Mouse (Mus musculus) C2C12 (cell line): ENCODE measurements around the gene Stk33.

Experiments
- CTCF ChIP-seq: IDR thresholded peaks from one replicate; pipeline ENCODE4 v1.5.1; 2011; ENCODE audit not compliant: control insufficient read depth, insufficient read depth, insufficient read length
- MAX ChIP-seq: IDR thresholded peaks from one replicate; pipeline ENCODE4 v1.6.1; 2011; ENCODE audit warnings: mild to moderate bottlenecking, control low read depth
- MYOD1 ChIP-seq: IDR thresholded peaks from one replicate; pipeline ENCODE4 v1.6.1; 2011; ENCODE audit warnings: low read depth; ENCODE audit not compliant: control insufficient read depth, insufficient read length
- MYOG ChIP-seq: IDR thresholded peaks from one replicate; pipeline ENCODE4 v1.6.1; 2011; ENCODE audit not compliant: control insufficient read depth, insufficient read length; ENCODE audit errors: extremely low read depth
- USF1 ChIP-seq: IDR thresholded peaks from one replicate; pipeline ENCODE4 v1.6.1; 2011; ENCODE audit warnings: low read depth, mild to moderate bottlenecking, control low read depth, moderate library complexity

GRCm38 (mm10) chr7:109309506-109309905 lies 129.4 kb downstream of the Stk33 start:
- TF ChIP-seq USF1 (no peak), MAX (no peak), CTCF (no peak), MYOG (no peak), MYOD1 (no peak)
